Mouse (Mus musculus): ENCODE measurements around the gene 1700025G04Rik.

DNA sequence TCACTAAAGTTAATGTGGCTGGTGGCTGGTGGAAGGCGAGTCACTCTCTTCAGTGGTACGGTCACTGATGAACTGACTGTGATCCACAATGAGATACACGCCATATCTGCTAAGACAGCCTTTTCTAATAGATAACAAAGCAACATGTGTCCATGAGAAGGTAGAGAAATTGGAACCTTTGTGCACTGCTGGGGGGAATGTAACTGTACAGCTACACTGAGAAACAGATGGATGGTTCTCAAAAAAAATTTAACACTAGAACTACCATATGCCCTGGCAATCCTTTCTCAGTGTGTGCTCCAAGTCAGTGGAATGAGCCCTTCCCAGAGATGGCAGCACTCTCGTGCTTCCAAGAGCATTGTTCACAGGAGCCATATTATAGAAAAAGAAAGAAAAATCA, 63.2 kb downstream of the 1700025G04Rik start:
- TF ChIP-seq POLR2A (IDR thresholded peaks at IDR 0.05; ENCODE audit: extremely low read depth, insufficient read depth, low read length): no peak
- TF ChIP-seq CTCF (IDR thresholded peaks at IDR 0.05; ENCODE audit: extremely low read depth, insufficient read depth, low read length): no peak

All from cortical plate, adult 2 months (tissue).